Mouse (Mus musculus) kidney, embryonic 14.5 days (tissue): Measurements from ENCODE around the gene Rab8a. TPM values are rescaled to one million over a fixed set of nuclear protein-coding genes. Genes with fewer than 3 reads are reported as not detected.

Source experiments
- ATAC-seq: fragments of 200-750 bp; cut with Nextera tagmentation; 2 replicates; pipeline ENCODE4 v1.8.0; 2017; ENCODE audit warnings: moderate number of reproducible peaks, mild to moderate bottlenecking, moderate TSS enrichment, moderate library complexity; ENCODE audit not compliant: low FRiP score, low TSS enrichment
- H3K27ac ChIP-seq: fragments of 300-500 bp; sonication (generic); 2 replicates; pipeline ENCODE4 v1.5.1; 2014; ENCODE audit warnings: low read depth, mild to moderate bottlenecking, low read length, moderate library complexity, mixed read lengths
- H3K27me3 ChIP-seq: fragments of 300-500 bp; sonication (generic); 2 replicates; pipeline ENCODE4 v1.6.1; 2014; ENCODE audit warnings: mild to moderate bottlenecking, low read length; ENCODE audit not compliant: control insufficient read depth, insufficient read depth
- H3K36me3 ChIP-seq: fragments of 300-500 bp; sonication (generic); 2 replicates; pipeline ENCODE4 v1.6.1; 2014; ENCODE audit warnings: low read length, mixed read lengths; ENCODE audit not compliant: control insufficient read depth, insufficient read depth
- H3K4me1 ChIP-seq: fragments of 300-500 bp; sonication (generic); 2 replicates; pipeline ENCODE4 v1.6.1; 2014; ENCODE audit warnings: low read length, mixed read lengths; ENCODE audit not compliant: control insufficient read depth, insufficient read depth
- H3K4me2 ChIP-seq: fragments of 300-500 bp; sonication (generic); replicated peaks from 2 replicates; pipeline ENCODE4 v1.6.1; 2014; ENCODE audit warnings: low read depth, mild to moderate bottlenecking, low read length
- H3K4me3 ChIP-seq: fragments of 300-500 bp; sonication (generic); 2 replicates; pipeline ENCODE4 v1.5.1; 2014; ENCODE audit warnings: mild to moderate bottlenecking, low read length
- H3K9ac ChIP-seq: fragments of 300-500 bp; sonication (generic); 2 replicates; pipeline ENCODE4 v1.6.1; 2014; ENCODE audit warnings: low read depth, mild to moderate bottlenecking, low read length, moderate library complexity
- H3K9me3 ChIP-seq: fragments of 300-500 bp; sonication (generic); 2 replicates; pipeline ENCODE4 v1.6.1; 2016; ENCODE audit warnings: low read length; ENCODE audit not compliant: control insufficient read depth
- WGBS: fragments of 180-500 bp; shearing (Covaris S2); extraction: QIAGEN DNeasy Blood & Tissue Kit; methylation state at CpG from one replicate; pipeline ENCODE4 v1.1.7; 2014; 5-methylcytosine and 5-hydroxymethylcytosine counted together
- polyA plus RNA-seq: library from polyadenylated mRNA; unstranded; fragments of >200 nt; fragmentation: Nextera tagmentation; extraction: Ambion mirVana; gene quantifications from 2 replicates; pipeline ENCODE4 v1.2.1, GENCODE M21; 2014

The Rab8a gene
- polyA plus RNA-seq, 1 experiment from 2014 or later, result 88.9 TPM

DNA sequence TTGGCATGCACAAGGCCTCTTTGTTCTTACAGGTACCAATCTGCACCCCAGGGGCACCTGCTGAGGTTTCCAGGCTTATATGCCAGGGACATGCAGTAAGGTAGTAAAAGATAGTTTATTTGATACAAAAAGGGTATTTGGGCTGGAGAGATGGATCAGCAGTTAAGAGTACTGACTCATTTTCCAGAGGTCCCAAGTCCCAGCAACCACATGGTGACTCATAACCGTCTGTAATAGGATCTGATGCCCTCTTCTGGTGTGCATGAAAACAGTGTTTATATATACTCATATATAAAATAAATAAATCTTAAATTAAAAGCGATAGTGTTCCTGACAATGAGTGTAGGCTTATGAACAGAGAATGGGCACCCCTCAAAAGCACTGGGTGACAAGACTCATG lies 2.9 kb upstream of the Rab8a start:
- no peak for ATAC-seq
- Histone ChIP-seq H3K27me3 (no peaks in the 10 kb centered on the region), H3K9me3 (no peaks in the 10 kb centered on the region), H3K27ac (no peak overlapping the region), H3K4me3 (no peak overlapping the region), H3K4me2 (no peak overlapping the region), H3K36me3 (peaks cover 14% of the 10 kb centered on the region), H3K4me1 (peaks cover 15% of the 10 kb centered on the region), H3K9ac (no peak overlapping the region)
- 83% methylated on average over 2 of the region's 2 CpGs for WGBS

DNA sequence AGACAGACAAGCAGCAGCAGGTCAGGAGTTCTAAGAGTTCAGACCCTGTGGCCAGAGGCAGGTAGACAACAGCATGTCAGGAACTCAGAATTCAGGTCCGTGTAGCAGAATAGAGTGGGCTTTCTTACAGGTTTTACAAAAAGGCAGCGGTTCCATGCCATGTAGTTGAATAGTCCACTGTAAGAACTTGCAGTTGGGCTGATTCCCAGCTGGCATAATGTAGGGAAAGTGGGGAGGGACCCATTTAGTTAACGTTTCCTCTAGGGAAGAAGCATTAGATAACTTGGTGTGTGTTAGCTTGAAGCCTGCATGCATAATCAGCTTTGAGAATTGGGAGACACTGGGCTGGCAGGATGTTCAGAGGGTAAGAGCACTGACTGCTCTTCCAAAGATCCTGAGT lies 2.3 kb upstream of the Rab8a start:
- 86% methylated on average over 3 of the region's 3 CpGs for WGBS
- H3K4me3 ChIP-seq, result no peak overlapping the region

DNA sequence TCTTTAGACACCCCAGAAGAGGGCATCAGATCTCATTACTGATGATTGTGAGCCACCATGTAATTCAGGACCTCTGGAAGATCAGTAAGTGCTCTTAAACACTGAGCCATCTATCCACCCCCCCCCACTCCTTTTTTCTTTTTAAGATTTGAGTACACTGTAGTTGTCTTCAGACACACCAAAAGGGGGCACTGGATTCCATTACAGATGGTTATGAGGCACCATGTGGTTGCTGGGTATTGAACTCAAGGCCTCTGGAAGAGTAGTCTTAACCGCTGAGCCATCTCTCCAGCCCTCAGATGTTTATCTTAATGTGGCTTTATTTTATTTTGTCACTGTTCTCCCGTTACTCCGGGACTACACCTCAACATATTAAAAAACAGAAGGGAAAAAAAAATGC lies 993 bp upstream of the Rab8a start:
- peak overlapping the region; percentile 58 for H3K4me2 ChIP-seq
- peak overlapping the region; percentile 98 for H3K4me3 ChIP-seq
- no peak for ATAC-seq
- peak overlapping the region; percentile 53; the same call in 1 of the 2 replicates for H3K9ac ChIP-seq
- no peaks in the 10 kb centered on the region for H3K27me3 ChIP-seq
- no peaks in the 10 kb centered on the region for H3K9me3 ChIP-seq
- H3K36me3 ChIP-seq, result peaks cover 13% of the 10 kb centered on the region; the same call in 1 of the 2 replicates
- peaks cover 15% of the 10 kb centered on the region for H3K4me1 ChIP-seq
- WGBS, result 72% methylated on average over 3 of the region's 3 CpGs
- no peak overlapping the region for H3K27ac ChIP-seq

More for the DNA sequence above, 2.3 kb upstream of the Rab8a start:
- no peak overlapping the region for H3K9ac ChIP-seq
- peaks cover 15% of the 10 kb centered on the region for H3K4me1 ChIP-seq
- H3K27ac ChIP-seq, result no peak overlapping the region
- H3K4me2 ChIP-seq, result no peak overlapping the region
- H3K9me3 ChIP-seq, result no peaks in the 10 kb centered on the region
- no peak for ATAC-seq
- no peaks in the 10 kb centered on the region for H3K27me3 ChIP-seq
- peaks cover 13% of the 10 kb centered on the region; the same call in 1 of the 2 replicates for H3K36me3 ChIP-seq

DNA sequence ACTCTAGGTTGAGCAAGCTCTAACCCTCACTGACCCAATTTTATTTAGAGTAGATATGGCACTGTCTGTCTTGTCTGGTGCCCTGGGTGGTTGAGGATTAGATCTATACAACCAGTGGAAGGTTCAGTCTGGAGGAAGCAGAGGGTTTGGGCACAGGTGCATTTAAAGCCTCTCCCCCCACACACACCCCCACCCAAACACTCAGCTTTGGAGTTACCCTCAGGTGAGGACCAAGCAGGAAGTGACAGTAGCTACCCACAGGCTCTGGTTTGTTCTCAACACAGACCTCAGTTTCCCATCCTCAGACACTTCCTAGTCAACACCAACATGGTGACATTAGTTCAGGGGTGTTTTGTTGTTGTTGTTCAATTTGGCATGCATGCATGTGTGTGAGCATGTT lies 1.8 kb downstream of the Rab8a start:
- Histone ChIP-seq H3K4me3 (no peak overlapping the region), H3K4me2 (no peak overlapping the region), H3K27me3 (no peaks in the 10 kb centered on the region)

DNA sequence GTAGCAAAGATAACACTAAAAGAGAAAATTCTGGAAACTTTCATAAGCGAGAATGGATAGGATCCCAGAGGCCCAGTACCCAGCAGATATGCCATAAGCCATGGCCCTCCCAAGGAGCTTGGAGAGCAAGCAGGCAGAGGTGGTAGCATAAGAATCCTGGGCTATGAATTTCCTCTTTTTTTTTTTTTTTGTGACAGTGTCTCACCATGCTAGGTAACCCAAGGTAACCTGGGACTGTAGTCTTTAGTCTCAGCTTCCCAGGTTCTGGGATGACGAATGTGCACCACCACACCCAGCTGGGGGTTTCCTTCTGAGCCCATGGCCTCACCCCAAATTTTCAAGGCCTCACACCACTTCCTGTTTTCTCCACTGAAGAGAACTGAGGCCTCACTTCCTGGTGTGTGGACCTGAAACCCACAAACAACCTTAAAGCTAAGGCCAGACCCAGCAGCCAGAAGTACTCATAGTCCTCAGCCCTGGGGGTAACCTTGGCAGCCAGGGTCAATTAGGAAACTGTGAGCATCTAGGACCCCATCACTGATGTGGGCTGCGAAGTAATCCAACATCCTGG lies 8.2 kb downstream of the Rab8a start:
- H3K27ac ChIP-seq, result no peak overlapping the region
- H3K4me1 ChIP-seq, result no peaks in the 10 kb centered on the region
- H3K27me3 ChIP-seq, result no peaks in the 10 kb centered on the region
- ATAC-seq, result no peak
- H3K9me3 ChIP-seq, result no peaks in the 10 kb centered on the region
- 89% methylated on average over 3 of the region's 3 CpGs for WGBS
- H3K4me3 ChIP-seq, result no peak overlapping the region
- no peak overlapping the region for H3K9ac ChIP-seq
- no peak overlapping the region for H3K4me2 ChIP-seq
- peaks cover 66% of the 10 kb centered on the region for H3K36me3 ChIP-seq

More for the DNA sequence above, 1.8 kb downstream of the Rab8a start:
- Histone ChIP-seq H3K36me3 (peaks cover 13% of the 10 kb centered on the region; the same call in 1 of the 2 replicates), H3K27ac (no peak overlapping the region), H3K9me3 (no peaks in the 10 kb centered on the region), H3K4me1 (peaks cover 15% of the 10 kb centered on the region), H3K9ac (no peak overlapping the region)
- no peak for ATAC-seq

DNA sequence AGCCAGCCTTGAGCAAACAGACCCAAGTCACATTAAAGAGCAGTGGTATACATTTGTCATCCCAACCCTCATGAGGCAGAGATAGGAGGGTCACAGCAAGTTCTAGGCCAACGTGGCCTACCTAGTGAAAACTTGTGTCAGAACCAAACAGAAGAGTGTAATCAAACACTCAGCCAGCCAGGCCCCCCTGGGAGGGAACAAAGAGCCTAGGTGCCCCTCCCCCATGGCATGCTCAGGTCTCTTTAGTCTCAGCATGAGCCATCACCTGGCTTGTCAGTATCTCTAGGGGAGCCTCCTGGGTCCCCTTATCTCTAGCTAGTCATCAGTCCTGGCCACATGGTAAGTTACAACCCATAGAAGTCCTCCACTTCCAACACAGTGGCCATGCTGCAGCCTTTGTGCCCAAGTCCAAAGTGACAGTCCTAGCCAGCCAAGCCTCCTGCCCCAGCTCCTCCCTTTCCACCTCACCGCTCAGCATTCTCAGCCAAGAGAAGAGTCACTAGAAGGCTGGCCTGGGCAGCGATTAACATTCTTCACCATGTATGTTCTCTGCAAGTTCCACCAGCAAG lies 8.8 kb downstream of the Rab8a start:
- H3K9ac ChIP-seq, result no peak overlapping the region
- H3K4me3 ChIP-seq, result no peak overlapping the region
- no peaks in the 10 kb centered on the region for H3K27me3 ChIP-seq
- no peak overlapping the region for H3K4me2 ChIP-seq
- WGBS, result 83% methylated on average over 3 of the region's 3 CpGs
- H3K27ac ChIP-seq, result no peak overlapping the region
- no peaks in the 10 kb centered on the region for H3K4me1 ChIP-seq
- no peak for ATAC-seq
- H3K36me3 ChIP-seq, result peaks cover 67% of the 10 kb centered on the region
- no peaks in the 10 kb centered on the region for H3K9me3 ChIP-seq

DNA sequence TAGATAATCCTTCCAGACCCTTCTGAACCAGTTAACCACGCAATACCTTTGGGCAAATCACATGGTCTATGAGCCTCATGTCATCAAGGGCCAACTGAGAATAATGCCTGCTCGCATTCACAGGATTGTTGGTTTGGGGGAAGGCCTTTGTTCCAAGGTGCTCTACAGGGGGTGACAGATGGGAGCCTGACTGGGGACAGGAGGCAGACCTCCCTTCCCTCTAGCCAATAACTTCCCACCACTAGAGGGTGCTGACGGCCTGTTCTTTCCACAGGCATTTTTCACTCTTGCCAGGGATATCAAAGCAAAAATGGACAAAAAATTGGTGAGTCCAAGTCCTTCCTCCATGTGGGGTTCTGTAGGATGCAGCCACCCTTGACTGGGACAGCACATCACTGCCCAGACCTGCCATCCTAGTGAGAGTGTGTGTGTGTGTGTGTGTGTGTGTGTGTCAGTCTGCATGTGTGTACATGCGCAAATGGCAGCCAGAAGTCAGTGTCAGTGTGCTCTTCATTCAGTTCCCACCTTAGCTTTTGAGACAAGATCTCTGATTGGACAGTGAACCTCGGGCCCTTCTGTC lies 16.4 kb downstream of the Rab8a start:
- Histone ChIP-seq H3K4me1 (no peaks in the 10 kb centered on the region), H3K4me2 (no peak overlapping the region), H3K27ac (no peak overlapping the region), H3K4me3 (no peak overlapping the region), H3K9me3 (no peaks in the 10 kb centered on the region), H3K27me3 (no peaks in the 10 kb centered on the region), H3K9ac (no peak overlapping the region), H3K36me3 (peaks cover 82% of the 10 kb centered on the region)
- whole genome bisulfite sequencing, result 65% methylated on average over 5 of the region's 5 CpGs
- ATAC-seq, result peak; percentile 68

DNA sequence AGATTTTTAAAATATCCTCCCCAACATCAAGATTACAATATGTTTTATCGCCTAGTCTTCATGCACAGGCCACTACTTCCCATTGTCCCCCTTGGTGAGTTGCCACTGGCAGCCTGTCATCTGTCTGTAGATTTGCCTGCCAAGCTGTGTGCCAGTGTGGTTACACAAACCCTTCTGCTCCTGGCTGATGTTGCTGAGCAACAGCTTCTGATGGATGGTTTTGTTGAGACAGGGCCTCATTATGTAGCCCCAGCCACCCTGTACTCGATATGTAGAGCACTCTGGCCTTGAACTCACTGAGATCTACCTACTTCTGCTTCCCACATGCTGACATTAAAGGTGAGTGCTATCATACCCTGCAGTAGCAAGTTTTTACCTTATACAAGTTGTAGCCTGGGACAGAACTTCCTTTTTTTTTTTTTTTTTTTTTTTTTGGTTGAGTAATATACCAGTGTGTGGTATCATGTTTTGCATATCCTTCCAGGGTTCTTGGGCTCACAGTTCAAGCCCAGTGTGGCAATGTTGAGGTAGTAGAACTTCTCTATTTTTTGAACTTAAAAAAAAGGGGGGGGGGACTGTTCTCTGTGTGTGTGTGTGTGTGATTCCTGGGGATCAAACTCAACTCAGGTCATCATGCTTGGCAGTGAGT lies 22.7 kb downstream of the Rab8a start:
- 83% methylated on average over 2 of the region's 2 CpGs for WGBS
- Histone ChIP-seq H3K36me3 (peaks cover 27% of the 10 kb centered on the region), H3K4me1 (no peaks in the 10 kb centered on the region), H3K9me3 (no peaks in the 10 kb centered on the region), H3K4me2 (no peak overlapping the region), H3K27ac (no peak overlapping the region), H3K4me3 (no peak overlapping the region), H3K9ac (no peak overlapping the region), H3K27me3 (no peaks in the 10 kb centered on the region)
- no peak for ATAC-seq

DNA sequence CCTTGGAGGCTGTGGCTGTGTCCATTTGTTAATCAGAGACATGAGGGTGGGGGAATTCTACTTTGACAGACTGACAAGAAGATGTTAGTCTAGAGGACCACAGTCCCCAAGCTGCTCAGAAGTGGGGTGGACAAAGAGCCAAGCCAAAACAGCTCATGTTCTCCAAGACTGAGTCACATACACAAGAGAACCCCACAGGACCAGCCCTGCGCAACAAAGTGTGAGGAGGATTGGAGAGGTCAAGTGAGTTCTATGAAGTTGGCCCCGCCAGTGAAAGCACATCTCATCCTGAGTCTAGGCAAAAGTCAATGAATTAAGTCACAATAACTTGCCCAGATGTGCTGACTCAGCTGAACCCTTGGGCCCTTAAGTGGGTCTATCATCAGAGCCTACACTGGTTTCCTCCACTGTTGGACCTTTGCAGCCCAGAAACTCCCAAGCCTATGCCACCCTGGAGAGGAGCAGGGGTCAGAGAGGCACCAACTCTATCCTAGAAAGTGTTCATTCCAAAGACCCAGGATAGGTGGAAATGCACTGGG lies 26.9 kb downstream of the Rab8a start:
- Histone ChIP-seq H3K36me3 (no peaks in the 10 kb centered on the region), H3K4me1 (no peaks in the 10 kb centered on the region), H3K9ac (no peak overlapping the region), H3K27me3 (no peaks in the 10 kb centered on the region), H3K4me3 (no peak overlapping the region), H3K4me2 (no peak overlapping the region), H3K27ac (no peak overlapping the region), H3K9me3 (no peaks in the 10 kb centered on the region)
- ATAC-seq, result no peak
- WGBS, result 81% methylated on average over 2 of the region's 2 CpGs
